Mouse (Mus musculus) embryonic facial prominence, embryonic 13.5 days (tissue): ENCODE results near the gene Gnb1l. TPM values are rescaled to one million over a fixed set of nuclear protein-coding genes. Genes with fewer than 3 reads are reported as not detected.

Experiments
- ATAC-seq: fragments of 200-750 bp; cut with Nextera tagmentation; 2 replicates; pipeline ENCODE4 v1.8.0; 2017; ENCODE audit warnings: low read depth; ENCODE audit not compliant: insufficient number of reproducible peaks, insufficient read depth, low FRiP score, low TSS enrichment
- H3K27ac ChIP-seq: fragments of 300-500 bp; sonication (generic); 2 replicates; pipeline ENCODE4 v1.5.1; 2015; ENCODE audit warnings: moderate library complexity, mild to moderate bottlenecking, inconsistent platforms
- H3K27me3 ChIP-seq: fragments of 300-500 bp; sonication (generic); 2 replicates; pipeline ENCODE4 v1.6.1; 2015; ENCODE audit warnings: mild to moderate bottlenecking, inconsistent platforms
- H3K36me3 ChIP-seq: fragments of 300-500 bp; sonication (generic); 2 replicates; pipeline ENCODE4 v1.6.1; 2015; ENCODE audit warnings: mild to moderate bottlenecking, inconsistent platforms
- H3K4me1 ChIP-seq: fragments of 300-500 bp; sonication (generic); 2 replicates; pipeline ENCODE4 v1.6.1; 2015; ENCODE audit warnings: inconsistent platforms
- H3K4me2 ChIP-seq: fragments of 300-500 bp; sonication (generic); 2 replicates; pipeline ENCODE4 v1.6.1; 2015; ENCODE audit warnings: moderate library complexity, mild to moderate bottlenecking, inconsistent platforms
- H3K4me3 ChIP-seq: fragments of 300-500 bp; sonication (generic); 2 replicates; pipeline ENCODE4 v1.5.1; 2015; ENCODE audit warnings: mild to moderate bottlenecking, inconsistent platforms
- H3K9ac ChIP-seq: fragments of 300-500 bp; sonication (generic); 2 replicates; pipeline ENCODE4 v1.6.1; 2015; ENCODE audit warnings: mild to moderate bottlenecking, inconsistent platforms
- H3K9me3 ChIP-seq: fragments of 300-500 bp; sonication (generic); 2 replicates; pipeline ENCODE4 v1.6.1; 2016; ENCODE audit warnings: inconsistent platforms
- WGBS: fragments of 180-500 bp; shearing (Covaris S2); methylation state at CpG from one replicate; pipeline ENCODE4 v1.1.7; 2015; ENCODE audit warnings: mixed read lengths; 5-methylcytosine and 5-hydroxymethylcytosine counted together
- polyA plus RNA-seq: library from polyadenylated mRNA; unstranded; fragments of >200 nt; fragmentation: Nextera tagmentation; extraction: Ambion mirVana; gene quantifications from 2 replicates; pipeline ENCODE4 v1.2.1, GENCODE M21; 2015

Gene Gnb1l
- polyA plus RNA-seq, 1 experiment from 2014 or later = 19.7 TPM

DNA sequence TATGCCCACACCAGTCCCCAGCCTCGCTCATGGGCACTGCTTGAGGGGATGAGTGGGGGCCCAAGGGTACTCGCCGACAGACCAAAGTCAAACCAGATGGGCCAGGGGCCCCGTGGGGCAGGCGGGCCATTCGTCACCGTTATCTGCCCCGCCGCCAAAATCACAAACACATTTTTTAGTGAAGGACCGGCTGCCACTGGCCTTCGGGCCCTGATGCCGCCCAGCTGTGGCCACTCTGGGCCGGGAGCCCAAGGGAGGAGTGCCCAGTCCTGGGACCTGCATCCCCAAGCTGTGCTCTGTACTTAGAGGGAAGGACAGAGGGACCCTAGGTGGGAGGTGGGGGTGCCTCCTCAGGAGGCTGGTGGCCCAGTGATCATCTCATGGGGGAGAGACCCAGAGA is 113.2 kb downstream of the Gnb1l start:
- H3K27me3 ChIP-seq = peaks cover 11% of the 10 kb centered on the region
- 36% methylated on average over 13 of the region's 13 CpGs for WGBS
- H3K4me3 ChIP-seq = no peak overlapping the region
- no peak overlapping the region for H3K4me2 ChIP-seq
- H3K4me1 ChIP-seq = peaks cover 32% of the 10 kb centered on the region
- no peaks in the 10 kb centered on the region for H3K36me3 ChIP-seq
- H3K27ac ChIP-seq = no peak overlapping the region
- no peak for ATAC-seq
- H3K9me3 ChIP-seq = no peaks in the 10 kb centered on the region
- no peak overlapping the region for H3K9ac ChIP-seq

DNA sequence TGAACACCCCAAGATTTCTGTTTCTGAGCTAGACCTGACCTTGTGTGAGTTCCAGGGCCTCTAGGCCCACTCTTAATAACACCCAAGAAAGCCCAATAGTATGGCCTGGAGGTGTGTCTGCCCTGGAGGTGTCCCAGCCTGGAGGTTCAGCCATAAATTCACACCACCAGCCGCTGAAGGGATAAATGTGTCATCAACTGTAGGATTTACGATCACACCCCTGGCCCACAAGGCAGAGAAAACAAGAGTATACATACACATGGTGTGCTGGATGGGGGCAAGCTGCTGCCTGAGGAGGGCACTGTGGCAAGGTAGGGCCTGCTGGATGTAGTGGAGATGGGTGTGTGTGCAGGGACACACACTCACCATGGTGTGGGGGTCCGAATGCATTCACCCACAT is 114.8 kb downstream of the Gnb1l start:
- WGBS = 88% methylated on average over 3 of the region's 3 CpGs
- ATAC-seq = no peak
- H3K27ac ChIP-seq = no peak overlapping the region

More for the DNA sequence above, 114.8 kb downstream of the Gnb1l start:
- Histone ChIP-seq H3K4me3 (no peak overlapping the region), H3K9me3 (no peaks in the 10 kb centered on the region), H3K9ac (no peak overlapping the region), H3K4me1 (peaks cover 36% of the 10 kb centered on the region), H3K27me3 (peaks cover 21% of the 10 kb centered on the region), H3K4me2 (no peak overlapping the region), H3K36me3 (no peaks in the 10 kb centered on the region)

Other genes starting within 250 kb of the Gnb1l start
- 608 and 686 TPM in 2 replicates for gene Ranbp1, start 250.0 kb upstream of the Gnb1l start, polyA plus RNA-seq
- 0.59 and 3.0 TPM in 2 replicates for gene Gm49776, start 240.4 kb upstream of the Gnb1l start, polyA plus RNA-seq
- 38.6 and 39.9 TPM in 2 replicates for gene Dgcr8, start 209.5 kb upstream of the Gnb1l start, polyA plus RNA-seq
- 27.6 and 30.6 TPM in 2 replicates for gene Tango2, start 150.6 kb upstream of the Gnb1l start, polyA plus RNA-seq
- gene Arvcf, start 150.5 kb upstream of the Gnb1l start, polyA plus RNA-seq = 30.8 and 33.6 TPM in 2 replicates
- 14.9 and 17.7 TPM in 2 replicates for gene Txnrd2, start 72.3 kb upstream of the Gnb1l start, polyA plus RNA-seq
- 73.9 and 78.8 TPM in 2 replicates for gene Comt, start 71.9 kb upstream of the Gnb1l start, polyA plus RNA-seq
- gene Rtl10, start 188 bp downstream of the Gnb1l start, polyA plus RNA-seq = 5.4 and 5.5 TPM in 2 replicates
- 7.9 and 8.3 TPM in 2 replicates for gene Tbx1, start 92.0 kb downstream of the Gnb1l start, polyA plus RNA-seq
- 2.2 and 3.2 TPM in 2 replicates for gene Gp1bb, start 123.7 kb downstream of the Gnb1l start, polyA plus RNA-seq
- 4.5 and 7.4 TPM in 2 replicates for gene Gm49601, start 127.7 kb downstream of the Gnb1l start, polyA plus RNA-seq
- 39.7 and 45.9 TPM in 2 replicates for gene Sept5, start 131.2 kb downstream of the Gnb1l start, polyA plus RNA-seq